18 mouse cellular contexts compared by ENCODE assay signal in the genomic region with DNA sequence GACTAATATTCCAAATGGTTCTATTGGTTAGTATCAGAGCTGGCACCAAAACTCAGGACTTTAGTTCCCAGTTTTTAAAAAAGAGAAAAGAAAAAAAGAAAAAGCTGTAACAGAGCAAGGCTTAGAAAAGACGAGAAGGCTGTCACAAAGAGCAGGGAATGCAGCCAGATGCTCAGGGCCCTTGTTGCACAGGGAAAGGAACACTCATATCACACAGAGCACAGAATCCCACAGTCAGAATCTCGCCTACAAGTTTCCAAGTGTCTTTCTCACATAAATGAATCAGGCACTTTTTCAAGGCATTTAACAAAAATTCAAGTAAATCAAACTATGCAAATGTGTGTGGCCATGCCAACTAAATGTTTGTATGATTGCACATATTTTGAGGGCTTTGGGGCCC.
DNase-seq lines count a peak whose midpoint lies in the region; TF ChIP-seq lines count a peak whose summit lies in the region.
"Had no signal": no experiment of that assay in that cellular context is flagged by ENCODE, and none has a peak within 500 bp of the region (broad histone marks: within the 10 kb centered on the region; RNA-seq: fewer than 3 reads in every experiment).

No protein-coding gene starts in this region.

- no peak for TF ChIP-seq CTCF in brain, embryonic 14.5 days (IDR thresholded peaks at IDR 0.05; ENCODE audit: borderline replicate concordance, extremely low read depth, insufficient read depth, insufficient read length)

- intact Hi-C loops in left cerebral cortex, postnatal 10 days (cut with DNase I): no loop called here

- DNase-seq in frontal cortex, adult 2 months (ENCODE audit: extremely low spot score in 1 of 2, low spot score in 1 of 2): peak; percentile 41 to 72
- no peak for DNase-seq in frontal cortex, postnatal 10 days (ENCODE audit: low spot score in 2 of 2)
- DNase-seq in left cerebral cortex, adult 11 months (ENCODE audit: low spot score): peak; percentile 34
- DNase-seq in left cerebral cortex, postnatal 10 days (ENCODE audit: extremely low spot score in 1 of 2, low spot score in 2 of 2): no peak
- peak; percentile 24 for DNase-seq in adipocyte (ENCODE audit: low spot score)
- peak; percentile 65 for DNase-seq in brain, embryonic 14.5 days (ENCODE audit: low read depth)
- DNase-seq in cerebellum, postnatal 36 days: no peak
- DNase-seq: adrenal gland, adult 2 months; cerebellum, adult 11 months; cerebellum, postnatal 14 days; embryo, embryonic 11 days; heart, postnatal 10 days; kidney, adult 9 months; kidney, postnatal 36 days; liver, embryonic 13.5 days; lung, embryonic 14.5 days; lung, postnatal 4 days; thymus, postnatal 25 days had no signal

- no peak for TF ChIP-seq POLR2A in brain, embryonic 14.5 days (IDR thresholded peaks at IDR 0.05; ENCODE audit: borderline replicate concordance, extremely low read depth, insufficient read depth, insufficient read length, poor library complexity, severe bottlenecking)

Comparison
In these comparisons a context has a peak if more than half of its experiments do, and no peak if none do; other contexts are left out.
1. DNase-seq: peak in frontal cortex, adult 2 months (2 of 2), left cerebral cortex, adult 11 months (single experiment), adipocyte (single experiment) and brain, embryonic 14.5 days (single experiment); none in frontal cortex, postnatal 10 days (0 of 2), left cerebral cortex, postnatal 10 days (0 of 2) and cerebellum, postnatal 36 days (0 of 2).